Mouse (Mus musculus) megakaryocyte, embryonic 14.5 days (primary cell): Measurements from ENCODE around the gene Scaf8. TPM values are rescaled to one million over a fixed set of nuclear protein-coding genes. Genes with fewer than 3 reads are reported as not detected.
"Not testable (repeated sequence)": the region's sequence is repeated elsewhere in the genome, so short reads cannot be mapped to it uniquely, and the experiment has no call there.

ENCODE experiments used
- H3K27me3 ChIP-seq: replicated peaks from 2 replicates; pipeline ENCODE3; 2012; ENCODE audit warnings: inconsistent platforms
- H3K36me3 ChIP-seq: replicated peaks from 2 replicates; pipeline ENCODE3; 2012; ENCODE audit warnings: low read length, inconsistent platforms, mixed read lengths
- H3K4me1 ChIP-seq: 2 replicates; pipeline ENCODE4 v1.6.1; 2012; ENCODE audit warnings: inconsistent platforms
- H3K4me3 ChIP-seq: replicated peaks from 2 replicates; pipeline ENCODE3; 2012; ENCODE audit warnings: moderate library complexity, mild to moderate bottlenecking, inconsistent platforms
- H3K9me3 ChIP-seq: 2 replicates; pipeline ENCODE4 v1.6.1; 2012; ENCODE audit warnings: inconsistent platforms
- FLI1 ChIP-seq: IDR thresholded peaks from 2 replicates; pipeline ENCODE4 v1.6.1; 2012; ENCODE audit warnings: low read length, inconsistent platforms, mixed read lengths
- GATA1 ChIP-seq: IDR thresholded peaks from 3 replicates; pipeline ENCODE4 v1.6.1; 2012; ENCODE audit warnings: mixed read lengths, low read length, inconsistent platforms, borderline replicate concordance
- polyA plus RNA-seq: library from polyadenylated mRNA; stranded (reverse); fragments of >175 nt; gene quantifications from 2 replicates; pipeline ENCODE4 v1.2.3, GENCODE M21; 2012; ENCODE audit warnings: low replicate concordance; ENCODE audit not compliant: insufficient read depth

Gene Scaf8
- polyA plus RNA-seq, 1 experiment, result 4.5 TPM

GRCm38 (mm10) chr17:3128716-3129115 is 13.9 kb downstream of the Scaf8 start:
- Histone ChIP-seq H3K9me3 (no peaks in the 10 kb centered on the region), H3K36me3 (peaks cover 76% of the 10 kb centered on the region), H3K4me3 (no peak overlapping the region), H3K27me3 (no peaks in the 10 kb centered on the region), H3K4me1 (peaks cover 66% of the 10 kb centered on the region)
- TF ChIP-seq FLI1 (no peak), GATA1 (no peak)

- H3K4me1 ChIP-seq, result peaks cover 69% of the 10 kb centered on the region
- peaks cover 72% of the 10 kb centered on the region for H3K36me3 ChIP-seq
- TF ChIP-seq FLI1 (no peak), GATA1 (no peak)
- no peaks in the 10 kb centered on the region for H3K9me3 ChIP-seq
- H3K27me3 ChIP-seq, result no peaks in the 10 kb centered on the region
- no peak overlapping the region for H3K4me3 ChIP-seq
Measured at GRCm38 (mm10) chr17:3129791-3130190, 15.0 kb downstream of the Scaf8 start.

- Histone ChIP-seq H3K27me3 (no peaks in the 10 kb centered on the region), H3K4me3 (peak overlapping the region; percentile 73), H3K4me1 (peaks cover 90% of the 10 kb centered on the region), H3K36me3 (peaks cover 62% of the 10 kb centered on the region), H3K9me3 (no peaks in the 10 kb centered on the region)
- no peak for TF ChIP-seq FLI1
- TF ChIP-seq GATA1, result no peak
Measured at GRCm38 (mm10) chr17:3135346-3135745, 20.6 kb downstream of the Scaf8 start.

- peaks cover 62% of the 10 kb centered on the region for H3K36me3 ChIP-seq
- H3K4me1 ChIP-seq, result peaks cover 95% of the 10 kb centered on the region
- H3K9me3 ChIP-seq, result no peaks in the 10 kb centered on the region
Measured at GRCm38 (mm10) chr17:3136127-3136526, 21.4 kb downstream of the Scaf8 start.

GRCm38 (mm10) chr17:3138387-3138786 is 23.6 kb downstream of the Scaf8 start:
- H3K4me1 ChIP-seq, result peaks cover 93% of the 10 kb centered on the region
- TF ChIP-seq FLI1, result no peak
- TF ChIP-seq GATA1, result no peak
- H3K9me3 ChIP-seq, result no peaks in the 10 kb centered on the region
- peaks cover 55% of the 10 kb centered on the region for H3K36me3 ChIP-seq
- no peaks in the 10 kb centered on the region for H3K27me3 ChIP-seq
- H3K4me3 ChIP-seq, result peak overlapping the region; percentile 38

More at GRCm38 (mm10) chr17:3136127-3136526, 21.4 kb downstream of the Scaf8 start:
- H3K27me3 ChIP-seq, result no peaks in the 10 kb centered on the region
- peak overlapping the region; percentile 59 for H3K4me3 ChIP-seq
- TF ChIP-seq FLI1 (no peak), GATA1 (no peak)

- TF ChIP-seq FLI1 (no peak), GATA1 (no peak)
- H3K4me1 ChIP-seq, result peaks cover 94% of the 10 kb centered on the region
Measured at GRCm38 (mm10) chr17:3140100-3140499, 25.3 kb downstream of the Scaf8 start.

GRCm38 (mm10) chr17:3148853-3149252 is 34.1 kb downstream of the Scaf8 start:
- TF ChIP-seq FLI1 (no peak), GATA1 (no peak)
- Histone ChIP-seq H3K36me3 (peaks cover 83% of the 10 kb centered on the region), H3K27me3 (no peaks in the 10 kb centered on the region), H3K4me1 (peaks cover 78% of the 10 kb centered on the region), H3K4me3 (peak overlapping the region; percentile 83), H3K9me3 (no peaks in the 10 kb centered on the region)

More at GRCm38 (mm10) chr17:3140100-3140499, 25.3 kb downstream of the Scaf8 start:
- no peaks in the 10 kb centered on the region for H3K9me3 ChIP-seq
- H3K36me3 ChIP-seq, result peaks cover 56% of the 10 kb centered on the region
- H3K27me3 ChIP-seq, result no peaks in the 10 kb centered on the region
- no peak overlapping the region for H3K4me3 ChIP-seq

GRCm38 (mm10) chr17:3149541-3149940 is 34.8 kb downstream of the Scaf8 start:
- no peak for TF ChIP-seq FLI1
- peak; percentile 57; the same call in 1 of the 3 replicates for TF ChIP-seq GATA1
- Histone ChIP-seq H3K9me3 (no peaks in the 10 kb centered on the region), H3K27me3 (no peaks in the 10 kb centered on the region), H3K4me3 (peak overlapping the region; percentile 65), H3K4me1 (peaks cover 77% of the 10 kb centered on the region), H3K36me3 (peaks cover 86% of the 10 kb centered on the region)

- H3K27me3 ChIP-seq, result not testable (repeated sequence)
- H3K36me3 ChIP-seq, result peaks cover 85% of the 10 kb centered on the region
Measured at GRCm38 (mm10) chr17:3150701-3151100, 35.9 kb downstream of the Scaf8 start.

GRCm38 (mm10) chr17:3151181-3151580 is 36.4 kb downstream of the Scaf8 start:
- TF ChIP-seq FLI1 (no peak), GATA1 (no peak)
- Histone ChIP-seq H3K9me3 (no peaks in the 10 kb centered on the region), H3K4me3 (no peak overlapping the region), H3K27me3 (no peaks in the 10 kb centered on the region), H3K36me3 (peaks cover 84% of the 10 kb centered on the region), H3K4me1 (peaks cover 77% of the 10 kb centered on the region)

More at GRCm38 (mm10) chr17:3150701-3151100, 35.9 kb downstream of the Scaf8 start:
- H3K4me3 ChIP-seq, H3K9me3 ChIP-seq: not testable (repeated sequence)
- peaks cover 76% of the 10 kb centered on the region for H3K4me1 ChIP-seq

- H3K9me3 ChIP-seq, H3K27me3 ChIP-seq: not testable (repeated sequence)
- H3K4me1 ChIP-seq, result peaks cover 52% of the 10 kb centered on the region
- peaks cover 80% of the 10 kb centered on the region for H3K36me3 ChIP-seq
- H3K4me3 ChIP-seq, result peak overlapping the region; percentile 85
Measured at GRCm38 (mm10) chr17:3156176-3156575, 41.4 kb downstream of the Scaf8 start.
